Mouse (Mus musculus) myocyte (in vitro differentiated cells): ENCODE measurements around the gene Stxbp1. TPM values are rescaled to one million over a fixed set of nuclear protein-coding genes. Genes with fewer than 3 reads are reported as not detected.

Experiments
- H3K27me3 ChIP-seq: one replicate; pipeline ENCODE4 v1.6.1; 2011; ENCODE audit not compliant: control insufficient read depth, insufficient read depth, insufficient read length
- H3K36me3 ChIP-seq: one replicate; pipeline ENCODE4 v1.6.1; 2011; ENCODE audit not compliant: control insufficient read depth, insufficient read depth
- H3K4me2 ChIP-seq: one replicate; pipeline ENCODE4 v1.6.1; 2011; ENCODE audit warnings: low read depth, control low read depth
- H3K4me3 ChIP-seq: one replicate; pipeline ENCODE4 v1.5.1; 2011; ENCODE audit warnings: mild to moderate bottlenecking, control low read depth, moderate library complexity
- H3K79me2 ChIP-seq: one replicate; pipeline ENCODE4 v1.6.1; 2011; ENCODE audit not compliant: control insufficient read depth, insufficient read depth
- H3ac ChIP-seq: one replicate; pipeline ENCODE4 v1.6.1; 2011; ENCODE audit not compliant: control insufficient read depth, insufficient read length
- CEBPB ChIP-seq: IDR thresholded peaks from 2 replicates; pipeline ENCODE4 v1.6.1; 2011; ENCODE audit warnings: mild to moderate bottlenecking, moderate library complexity; ENCODE audit not compliant: poor library complexity, insufficient read depth, severe bottlenecking
- E2F4 ChIP-seq: IDR thresholded peaks from one replicate; pipeline ENCODE4 v1.6.1; 2011; ENCODE audit warnings: mild to moderate bottlenecking, control low read depth, moderate library complexity; ENCODE audit not compliant: insufficient read depth
- MAX ChIP-seq: IDR thresholded peaks from one replicate; pipeline ENCODE4 v1.6.1; 2011; ENCODE audit warnings: low read depth, mild to moderate bottlenecking, control low read depth
- MYOD1 ChIP-seq, 3 experiments: IDR thresholded peaks; one replicate each; pipeline ENCODE4 v1.6.1; 2011; ENCODE audit warnings: control low read depth in 2 of 3, low read depth in 2 of 3, mild to moderate bottlenecking in 2 of 3, moderate library complexity in 1 of 3; ENCODE audit not compliant: insufficient read length in 2 of 3, control insufficient read depth in 1 of 3
- MYOG ChIP-seq, 3 experiments: IDR thresholded peaks; one replicate each; pipeline ENCODE4 v1.6.1; 2011; ENCODE audit warnings: control low read depth in 2 of 3, low read depth in 2 of 3, mild to moderate bottlenecking in 2 of 3; ENCODE audit not compliant: insufficient read length in 2 of 3, control insufficient read depth in 1 of 3, insufficient read depth in 1 of 3
- POLR2A ChIP-seq: IDR thresholded peaks from one replicate; pipeline ENCODE4 v1.6.1; 2011; ENCODE audit warnings: low read depth, mild to moderate bottlenecking, control low read depth, moderate library complexity; ENCODE audit not compliant: insufficient read length
- POLR2AphosphoS2 ChIP-seq: IDR thresholded peaks from one replicate; pipeline ENCODE4 v1.6.1; 2011; ENCODE audit warnings: low read depth, control low read depth; ENCODE audit not compliant: insufficient read length
- REST ChIP-seq: IDR thresholded peaks from one replicate; pipeline ENCODE4 v1.6.1; 2011; ENCODE audit warnings: mild to moderate bottlenecking, control low read depth, moderate library complexity; ENCODE audit not compliant: insufficient read depth, insufficient read length
- SRF ChIP-seq: IDR thresholded peaks from one replicate; pipeline ENCODE4 v1.6.1; 2011; ENCODE audit warnings: low read depth; ENCODE audit not compliant: control insufficient read depth, insufficient read length
- TCF12 ChIP-seq: IDR thresholded peaks from one replicate; pipeline ENCODE4 v1.6.1; 2011; ENCODE audit warnings: mild to moderate bottlenecking, control low read depth; ENCODE audit not compliant: poor library complexity, insufficient read depth, severe bottlenecking
- TCF3 ChIP-seq: IDR thresholded peaks from one replicate; pipeline ENCODE4 v1.6.1; 2011; ENCODE audit warnings: low read depth, control low read depth; ENCODE audit not compliant: insufficient read length
- USF1 ChIP-seq: IDR thresholded peaks from one replicate; pipeline ENCODE4 v1.6.1; 2011; ENCODE audit warnings: low read depth, mild to moderate bottlenecking, control low read depth, moderate library complexity
- polyA plus RNA-seq: library from polyadenylated mRNA; unstranded; fragments of >200 nt; fragmentation: generic; extraction: Trizol; gene quantifications from one replicate; pipeline ENCODE4 v1.2.1, GENCODE M21; 2012; ENCODE audit warnings: missing spikeins

The Stxbp1 gene
- polyA plus RNA-seq: 32.2 TPM

- Histone ChIP-seq H3ac (peak within 1 kb of the TSS; percentile 29), H3K27me3 (no peaks in the 10 kb centered on the region), H3K4me2 (peak within 1 kb of the TSS; percentile 86), H3K36me3 (no peaks in the 10 kb centered on the region), H3K79me2 (peaks cover 34% of the 10 kb centered on the region), H3K4me3 (peak within 1 kb of the TSS; percentile 90)
- peak; percentile 73 for TF ChIP-seq POLR2AphosphoS2
- peak; percentile 93 for TF ChIP-seq POLR2A
- peak; percentile 19 for TF ChIP-seq E2F4
- TF ChIP-seq REST: no peak
Measured at GRCm38 (mm10) chr2:32846805-32847467, at the start of gene Stxbp1. Gene Stxbp1 (minus strand): TSS chr2:32847245.

- Histone ChIP-seq H3ac (no peak overlapping the region), H3K79me2 (peaks cover 90% of the 10 kb centered on the region), H3K36me3 (peaks cover 12% of the 10 kb centered on the region), H3K4me3 (no peak overlapping the region), H3K4me2 (peak overlapping the region; percentile 61), H3K27me3 (no peaks in the 10 kb centered on the region)
- no peak for TF ChIP-seq POLR2AphosphoS2
- peak in 1 of 3 experiments; percentile 0 for TF ChIP-seq MYOD1 (IDR thresholded peaks at IDR 0.05; ENCODE audit: control insufficient read depth in 1 of 3, insufficient read length in 2 of 3, low read depth in 2 of 3)
Measured at GRCm38 (mm10) chr2:32896507-32897147, 49.6 kb upstream of the Stxbp1 start.

GRCm38 (mm10) chr2:32895606-32896106, 48.6 kb upstream of the Stxbp1 start:
- H3K4me2 ChIP-seq: peak overlapping the region; percentile 61
- no peaks in the 10 kb centered on the region for H3K27me3 ChIP-seq
- no peak overlapping the region for H3K4me3 ChIP-seq

GRCm38 (mm10) chr2:32894097-32894496, 47.1 kb upstream of the Stxbp1 start:
- no peak for TF ChIP-seq POLR2AphosphoS2
- peak in 1 of 3 experiments; percentile 45 for TF ChIP-seq MYOG (IDR thresholded peaks at IDR 0.05; ENCODE audit: control insufficient read depth in 1 of 3, insufficient read depth in 1 of 3, insufficient read length in 2 of 3, low read depth in 2 of 3)
- TF ChIP-seq TCF3: no peak
- TF ChIP-seq REST: no peak
- peak in 1 of 3 experiments; percentile 44 for TF ChIP-seq MYOD1 (IDR thresholded peaks at IDR 0.05; ENCODE audit: control insufficient read depth in 1 of 3, insufficient read length in 2 of 3, low read depth in 2 of 3)
- no peak for TF ChIP-seq TCF12
- TF ChIP-seq MAX: no peak
- no peak for TF ChIP-seq E2F4
- no peak for TF ChIP-seq CEBPB
- no peak for TF ChIP-seq SRF
- TF ChIP-seq USF1: no peak
- TF ChIP-seq POLR2A: no peak
- no peaks in the 10 kb centered on the region for H3K27me3 ChIP-seq
- no peak overlapping the region for H3K4me3 ChIP-seq
- peaks cover 12% of the 10 kb centered on the region for H3K36me3 ChIP-seq
- H3ac ChIP-seq: no peak overlapping the region
- H3K79me2 ChIP-seq: peaks cover 90% of the 10 kb centered on the region
- no peak overlapping the region for H3K4me2 ChIP-seq

More at GRCm38 (mm10) chr2:32895606-32896106, 48.6 kb upstream of the Stxbp1 start:
- Histone ChIP-seq H3K36me3 (peaks cover 12% of the 10 kb centered on the region), H3K79me2 (peaks cover 90% of the 10 kb centered on the region), H3ac (no peak overlapping the region)
- TF ChIP-seq MAX (no peak), USF1 (no peak), TCF3 (no peak), MYOG (IDR thresholded peaks at IDR 0.05; ENCODE audit: control insufficient read depth in 1 of 3, insufficient read depth in 1 of 3, insufficient read length in 2 of 3, low read depth in 2 of 3) (peak in 2 of 3 experiments; percentile 16 to 51), CEBPB (no peak), POLR2AphosphoS2 (no peak), MYOD1 (IDR thresholded peaks at IDR 0.05; ENCODE audit: control insufficient read depth in 1 of 3, insufficient read length in 2 of 3, low read depth in 2 of 3) (peak in 2 of 3 experiments; percentile 1 to 63), TCF12 (no peak), REST (no peak), SRF (no peak), POLR2A (peak; percentile 13), E2F4 (no peak)

- Histone ChIP-seq H3K4me2 (no peak overlapping the region), H3K79me2 (peaks cover 90% of the 10 kb centered on the region), H3ac (no peak overlapping the region), H3K4me3 (no peak overlapping the region), H3K27me3 (no peaks in the 10 kb centered on the region), H3K36me3 (peaks cover 12% of the 10 kb centered on the region)
- TF ChIP-seq POLR2AphosphoS2 (no peak), TCF3 (no peak), TCF12 (no peak), MYOD1 (IDR thresholded peaks at IDR 0.05; ENCODE audit: control insufficient read depth in 1 of 3, insufficient read length in 2 of 3, low read depth in 2 of 3) (no peak), CEBPB (no peak), POLR2A (no peak), USF1 (no peak), SRF (no peak), MAX (no peak), REST (no peak), E2F4 (no peak), MYOG (IDR thresholded peaks at IDR 0.05; ENCODE audit: control insufficient read depth in 1 of 3, insufficient read depth in 1 of 3, insufficient read length in 2 of 3, low read depth in 2 of 3) (no peak)
Measured at GRCm38 (mm10) chr2:32892490-32892889, 45.4 kb upstream of the Stxbp1 start.
